Mouse (Mus musculus): ENCODE results near the gene Trim31. TPM values are rescaled to one million over a fixed set of nuclear protein-coding genes. Genes with fewer than 3 reads are reported as not detected.

Trim31 gene
- not detected for polyA plus RNA-seq (2014; fragmentation: Illumina TruSeq; extraction: RNeasy Lipid Tissue Mini Kit (QIAGEN cat#74804); ENCODE audit: low read depth, low replicate concordance)

DNA sequence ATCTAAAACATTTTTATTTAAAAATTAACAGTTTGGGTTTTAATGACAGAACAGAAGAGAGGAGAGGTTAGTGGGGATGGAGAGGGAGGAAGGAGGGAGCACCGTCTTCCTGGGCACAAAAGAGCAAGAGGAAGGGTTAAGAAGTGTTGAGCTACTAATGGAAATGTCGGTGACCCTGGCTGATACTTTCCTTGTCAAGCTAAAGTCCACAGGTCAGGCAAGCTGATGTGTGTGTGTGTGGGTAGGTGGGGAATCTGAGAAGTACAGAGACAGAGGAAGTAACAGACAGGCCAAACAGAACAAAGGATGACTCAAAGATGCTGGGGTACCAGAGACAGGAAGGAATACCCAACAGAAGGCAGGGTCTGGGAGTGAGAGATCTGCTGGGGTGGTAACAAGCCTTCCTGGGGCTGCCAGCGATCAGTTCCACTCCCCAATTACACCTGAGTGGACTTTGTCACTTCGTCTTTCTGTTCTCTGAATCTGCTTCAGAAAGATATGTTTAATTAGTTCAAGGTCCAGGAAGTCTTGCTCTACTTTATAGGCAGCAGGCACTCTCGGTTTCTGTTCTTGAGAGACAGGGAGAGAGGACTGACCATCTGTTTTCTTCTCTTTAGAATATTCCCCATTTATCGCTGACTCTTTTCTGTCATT lies at the start of gene Trim31:
Gene Trim31 (plus strand): TSS at position 567 of the 654 bp plus-strand sequence.

DNA sequence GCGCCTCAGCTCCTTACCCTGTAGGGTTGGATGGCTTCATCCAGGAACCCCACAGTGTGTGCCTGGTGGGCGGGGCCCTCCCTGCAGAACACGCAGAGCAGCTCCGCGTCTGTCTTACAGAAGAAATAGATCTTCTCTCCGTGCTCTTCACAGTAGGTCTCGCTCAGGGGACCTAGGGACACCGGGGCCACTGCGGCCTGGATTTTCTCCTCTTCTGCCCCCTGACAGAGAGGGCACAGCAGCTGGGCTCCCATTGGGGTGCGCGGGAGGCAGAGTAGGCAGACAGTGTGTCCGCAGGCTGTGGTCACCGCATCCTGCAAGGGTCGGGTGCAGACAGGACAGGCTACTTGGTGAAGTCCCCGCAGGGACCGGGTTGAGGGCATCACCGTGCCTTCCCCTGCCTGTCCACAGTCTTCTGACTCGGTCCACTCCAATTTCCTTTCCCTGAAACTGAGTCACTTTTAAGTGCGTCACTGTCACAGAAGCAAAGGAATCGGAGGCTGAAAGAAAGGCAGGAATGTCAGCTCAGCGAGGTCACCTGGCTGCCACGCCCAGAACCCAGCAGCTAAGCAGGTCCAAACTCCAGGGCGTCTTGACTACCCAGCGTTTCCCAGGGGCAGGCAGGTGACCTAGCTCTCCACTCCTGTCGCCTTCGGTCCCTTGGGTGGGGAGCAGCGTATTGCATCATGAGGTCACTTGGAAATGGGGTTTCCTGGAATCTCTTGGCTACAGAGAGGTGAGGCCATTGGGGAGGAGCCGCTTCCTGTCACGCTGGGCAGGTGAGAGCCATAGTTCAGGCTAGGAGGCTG lies 31.0 kb upstream of the Trim31 start, which contains the start of gene Trim15:
Gene Trim15 (minus strand): TSS at position 492 of the 809 bp plus-strand sequence.

GRCm38 (mm10) chr17:36869284-36869954 lies 28.5 kb upstream of the Trim31 start, which contains the start of gene Trim10:
TSS of gene Trim10 (plus strand) at chr17:36869574.

DNA sequence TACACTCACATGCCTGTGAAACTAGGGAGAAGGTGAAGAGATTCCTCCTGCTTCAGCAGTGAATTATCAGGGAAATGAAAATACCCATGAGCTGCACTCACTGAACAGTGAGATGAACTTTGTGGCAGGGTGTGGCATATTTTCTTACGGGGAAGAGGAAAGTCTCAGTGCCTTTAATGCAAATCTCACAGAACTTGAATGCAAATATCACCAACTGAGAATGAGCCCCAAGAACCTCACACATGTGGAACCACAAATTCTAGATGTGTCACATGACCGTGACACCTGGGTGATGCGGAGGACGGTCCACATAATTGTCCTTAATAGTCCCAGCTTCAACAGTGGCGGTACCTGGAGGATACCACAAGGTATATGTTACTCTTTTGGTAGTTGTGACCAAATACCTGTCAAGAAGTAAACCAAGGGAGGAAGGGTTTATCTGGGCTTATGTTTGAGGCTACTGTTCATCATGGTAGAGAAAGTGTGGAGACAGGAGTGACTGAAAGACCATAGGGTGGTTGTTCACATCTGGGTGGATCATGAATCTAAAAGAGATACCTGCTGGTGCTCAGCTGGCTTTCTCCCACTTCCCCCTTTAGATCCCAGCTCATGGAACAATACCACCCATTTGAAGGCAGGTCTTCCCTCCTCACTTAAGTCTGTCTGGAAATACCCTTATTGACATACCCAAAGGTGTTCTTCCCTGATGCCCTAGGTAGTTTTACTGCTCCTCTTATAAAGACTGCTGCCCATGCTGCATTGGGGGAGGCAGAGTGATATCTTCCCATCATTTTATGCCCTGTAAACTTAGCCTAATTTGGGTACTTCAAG lies 7.6 kb upstream of the Trim31 start, which contains the start of gene Trim40:
Gene Trim40 (minus strand): TSS at position 51 of the 831 bp plus-strand sequence.

GRCm38 (mm10) chr17:36942791-36943471 lies 45.0 kb downstream of the Trim31 start, which contains the start of gene Rnf39:
TSS of gene Rnf39 (plus strand) at chr17:36942918.

GRCm38 (mm10) chr17:36950981-36951947 lies 53.3 kb downstream of the Trim31 start, which contains the start of gene Ppp1r11:
TSS of gene Ppp1r11 (minus strand) at chr17:36951741.

DNA sequence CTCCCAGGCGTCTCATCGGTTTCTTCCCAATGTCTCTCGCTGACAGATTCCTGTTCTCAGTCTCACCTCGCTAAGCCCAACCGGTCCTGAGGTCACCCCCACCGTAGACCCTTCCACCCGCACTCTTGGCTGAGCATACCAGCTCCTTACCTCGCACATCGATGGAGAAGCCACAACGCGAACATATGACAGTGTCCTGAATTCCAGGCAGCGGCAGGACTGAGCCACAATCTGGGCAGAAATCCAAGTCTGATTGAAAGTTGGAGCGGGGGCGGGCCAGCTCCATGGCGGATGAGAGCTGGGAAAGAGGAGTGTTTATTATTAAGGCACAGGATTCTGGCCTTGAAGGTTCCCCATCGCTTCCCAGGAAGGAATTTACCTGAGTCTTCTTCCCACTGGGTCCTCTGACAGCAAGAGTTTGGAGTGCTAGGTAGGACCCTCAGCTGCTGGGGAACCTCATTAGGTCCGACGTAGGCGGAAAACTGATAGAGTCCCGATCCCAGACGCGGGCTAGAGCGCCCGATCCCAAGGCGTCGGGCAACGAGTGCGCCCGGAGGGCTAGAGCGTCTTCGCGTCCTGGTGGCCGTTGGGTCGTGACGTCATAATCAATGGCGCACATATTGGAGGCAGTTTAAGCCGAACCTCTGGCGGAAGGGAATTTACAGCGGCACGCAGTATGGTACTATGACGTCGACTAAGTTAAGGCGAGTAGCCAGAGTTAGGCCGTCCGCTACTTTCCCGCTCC lies 60.3 kb downstream of the Trim31 start, which contains the start of the genes Znrd1 and Znrd1as:
Gene Znrd1 (minus strand): TSS at position 561 of the 745 bp plus-strand sequence.
Gene Znrd1as (plus strand): TSS at position 594 of the 745 bp plus-strand sequence.

Other genes with a start within 250 kb of the Trim31 start
- not detected for gene H2-M1, start 225.9 kb upstream of the Trim31 start, polyA plus RNA-seq (2014; fragmentation: Illumina TruSeq; extraction: RNeasy Lipid Tissue Mini Kit (QIAGEN cat#74804); ENCODE audit: low read depth, low replicate concordance)
- not detected for gene H2-M10.5, start 125.2 kb upstream of the Trim31 start, polyA plus RNA-seq (2014; fragmentation: Illumina TruSeq; extraction: RNeasy Lipid Tissue Mini Kit (QIAGEN cat#74804); ENCODE audit: low read depth, low replicate concordance)
- not detected for gene H2-M10.6, start 85.9 kb upstream of the Trim31 start, polyA plus RNA-seq (2014; fragmentation: Illumina TruSeq; extraction: RNeasy Lipid Tissue Mini Kit (QIAGEN cat#74804); ENCODE audit: low read depth, low replicate concordance)
- 19.2 TPM for gene Trim26, start 61.0 kb upstream of the Trim31 start, polyA plus RNA-seq (2014; fragmentation: Illumina TruSeq; extraction: RNeasy Lipid Tissue Mini Kit (QIAGEN cat#74804); ENCODE audit: low read depth, low replicate concordance)
- not detected for gene Trim15, start 30.9 kb upstream of the Trim31 start, polyA plus RNA-seq (2014; fragmentation: Illumina TruSeq; extraction: RNeasy Lipid Tissue Mini Kit (QIAGEN cat#74804); ENCODE audit: low read depth, low replicate concordance)
- gene Trim10, start 28.5 kb upstream of the Trim31 start, polyA plus RNA-seq (2014; fragmentation: Illumina TruSeq; extraction: RNeasy Lipid Tissue Mini Kit (QIAGEN cat#74804); ENCODE audit: low read depth, low replicate concordance): 0.18 TPM
- 0.29 TPM for gene Trim40, start 8.0 kb upstream of the Trim31 start, polyA plus RNA-seq (2014; fragmentation: Illumina TruSeq; extraction: RNeasy Lipid Tissue Mini Kit (QIAGEN cat#74804); ENCODE audit: low read depth, low replicate concordance)
- gene Rnf39, start 44.8 kb downstream of the Trim31 start, polyA plus RNA-seq (2014; fragmentation: Illumina TruSeq; extraction: RNeasy Lipid Tissue Mini Kit (QIAGEN cat#74804); ENCODE audit: low read depth, low replicate concordance): 0.52 TPM
- 96.5 TPM for gene Ppp1r11, start 53.6 kb downstream of the Trim31 start, polyA plus RNA-seq (2014; fragmentation: Illumina TruSeq; extraction: RNeasy Lipid Tissue Mini Kit (QIAGEN cat#74804); ENCODE audit: low read depth, low replicate concordance)
- gene Znrd1, start 60.4 kb downstream of the Trim31 start, polyA plus RNA-seq (2014; fragmentation: Illumina TruSeq; extraction: RNeasy Lipid Tissue Mini Kit (QIAGEN cat#74804); ENCODE audit: low read depth, low replicate concordance): 44.0 TPM
- 29.8 TPM for gene Znrd1as, start 60.5 kb downstream of the Trim31 start, polyA plus RNA-seq (2014; fragmentation: Illumina TruSeq; extraction: RNeasy Lipid Tissue Mini Kit (QIAGEN cat#74804); ENCODE audit: low read depth, low replicate concordance)
- gene 2410137M14Rik, start 83.1 kb downstream of the Trim31 start, polyA plus RNA-seq (2014; fragmentation: Illumina TruSeq; extraction: RNeasy Lipid Tissue Mini Kit (QIAGEN cat#74804); ENCODE audit: low read depth, low replicate concordance): 1.2 TPM
- 0.55 TPM for gene H2-M5, start 91.4 kb downstream of the Trim31 start, polyA plus RNA-seq (2014; fragmentation: Illumina TruSeq; extraction: RNeasy Lipid Tissue Mini Kit (QIAGEN cat#74804); ENCODE audit: low read depth, low replicate concordance)
- 3.7 TPM for gene Zfp57, start 103.0 kb downstream of the Trim31 start, polyA plus RNA-seq (2014; fragmentation: Illumina TruSeq; extraction: RNeasy Lipid Tissue Mini Kit (QIAGEN cat#74804); ENCODE audit: low read depth, low replicate concordance)
- gene Mog, start 125.3 kb downstream of the Trim31 start, polyA plus RNA-seq (2014; fragmentation: Illumina TruSeq; extraction: RNeasy Lipid Tissue Mini Kit (QIAGEN cat#74804); ENCODE audit: low read depth, low replicate concordance): not detected
- 13.1 TPM for gene Gabbr1, start 147.8 kb downstream of the Trim31 start, polyA plus RNA-seq (2014; fragmentation: Illumina TruSeq; extraction: RNeasy Lipid Tissue Mini Kit (QIAGEN cat#74804); ENCODE audit: low read depth, low replicate concordance)
- not detected for gene Olfr90, start 190.4 kb downstream of the Trim31 start, polyA plus RNA-seq (2014; fragmentation: Illumina TruSeq; extraction: RNeasy Lipid Tissue Mini Kit (QIAGEN cat#74804); ENCODE audit: low read depth, low replicate concordance)
- not detected for gene Olfr91, start 200.2 kb downstream of the Trim31 start, polyA plus RNA-seq (2014; fragmentation: Illumina TruSeq; extraction: RNeasy Lipid Tissue Mini Kit (QIAGEN cat#74804); ENCODE audit: low read depth, low replicate concordance)
- gene Olfr92, start 222.0 kb downstream of the Trim31 start, polyA plus RNA-seq (2014; fragmentation: Illumina TruSeq; extraction: RNeasy Lipid Tissue Mini Kit (QIAGEN cat#74804); ENCODE audit: low read depth, low replicate concordance): not detected

Data from heart, adult 10 weeks (tissue).